ENCODE assay signal across 8 mouse cellular contexts in the genomic region with DNA sequence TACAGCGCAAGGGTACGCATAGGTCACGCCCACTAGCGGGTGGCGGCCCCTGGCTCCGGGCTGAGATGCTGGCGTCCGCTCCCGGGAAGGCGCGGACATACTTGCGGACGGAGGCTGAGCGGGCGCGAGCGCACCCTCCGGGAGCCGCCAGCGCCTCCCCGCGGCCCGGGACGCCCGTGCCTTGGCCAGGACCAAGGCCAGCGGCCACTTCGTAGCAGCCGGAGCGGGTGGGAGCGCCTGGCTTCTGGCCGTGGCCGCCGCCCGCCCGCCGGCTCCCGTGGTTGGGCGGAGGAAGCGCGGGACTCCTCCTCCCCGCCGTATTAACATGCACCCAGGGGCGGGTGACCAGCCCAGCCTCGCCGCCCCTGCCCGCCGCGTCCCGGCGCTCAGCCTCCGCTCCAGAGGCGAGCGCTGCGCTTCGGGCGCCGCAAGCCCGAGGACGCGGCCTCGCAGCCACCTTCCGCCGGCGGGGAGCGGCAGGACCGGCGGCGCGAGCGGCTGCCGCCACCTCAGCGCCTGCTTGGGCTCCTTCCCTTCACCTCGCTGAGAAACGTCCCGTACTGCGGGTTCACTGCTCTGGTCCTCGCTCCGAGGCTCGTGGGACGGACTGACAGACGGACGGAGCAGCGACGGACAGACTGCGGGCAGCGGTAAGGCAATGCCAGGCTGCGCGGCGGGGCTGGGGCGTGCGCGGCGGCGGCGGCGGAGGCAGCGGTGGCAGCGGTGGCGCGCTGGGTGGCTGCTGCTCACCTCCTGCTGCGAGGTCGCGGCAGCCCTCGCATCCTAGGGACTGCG. TPM values are rescaled to one million over a fixed set of nuclear protein-coding genes. Genes with fewer than 3 reads are reported as not detected.
A peak's percentile ranks its signal among the peaks of the same experiment; 100 is the strongest.
DNase-seq lines count a peak whose midpoint lies in the region; ATAC-seq and TF ChIP-seq lines count a peak whose summit lies in the region.

A gene (plus strand): TSS at position 53 of the 795 bp plus-strand sequence.

- peak within 1 kb of the TSS; percentile 83 for H3K4me2 ChIP-seq in intestine, embryonic 14.5 days (ENCODE audit: low read length)
- H3K4me2 ChIP-seq in midbrain, embryonic 16.5 days (ENCODE audit: low read length) = peak within 1 kb of the TSS; percentile 83

- H3K36me3 ChIP-seq in intestine, embryonic 14.5 days (ENCODE audit: control insufficient read depth, insufficient read depth, low read length) = no peaks in the 10 kb centered on the region
- H3K36me3 ChIP-seq in midbrain, embryonic 16.5 days (ENCODE audit: control insufficient read depth, insufficient read depth, low read length) = no peaks in the 10 kb centered on the region

- peak; percentile 68 for ATAC-seq in common myeloid progenitor, adult 5-6 weeks (replicated peaks; ENCODE audit: low read depth, poor library complexity, severe bottlenecking)
- peak; percentile 93 for ATAC-seq in intestine, embryonic 14.5 days (replicated peaks; ENCODE audit: low FRiP score, low TSS enrichment, low read depth)
- ATAC-seq in midbrain, embryonic 16.5 days = peak; percentile 96

- under 1% methylated on average over 90 of the region's 105 CpGs for WGBS in intestine, embryonic 14.5 days
- under 1% methylated on average over 64 of the region's 105 CpGs for WGBS in midbrain, embryonic 16.5 days

- no peak within 1 kb of the TSS for H3K27ac ChIP-seq in gastrocnemius, adult 2 months
- no peak within 1 kb of the TSS for H3K27ac ChIP-seq in intestine, embryonic 14.5 days (ENCODE audit: low read depth)
- peak within 1 kb of the TSS; percentile 92 for H3K27ac ChIP-seq in midbrain, embryonic 16.5 days (ENCODE audit: low read length)

- no peak within 1 kb of the TSS; the same call in 1 of the 2 replicates for H3K9ac ChIP-seq in intestine, embryonic 14.5 days (ENCODE audit: low read length)
- H3K9ac ChIP-seq in midbrain, embryonic 16.5 days (ENCODE audit: low read depth, low read length) = peak within 1 kb of the TSS; percentile 94

- peak; percentile 86 for DNase-seq in heart, adult 11 months
- no peak for DNase-seq in heart, postnatal 25 days (ENCODE audit: low spot score)
- DNase-seq in gastrocnemius, adult 2 months = peak; percentile 68
- peak; percentile 83 for DNase-seq in intestine, embryonic 14.5 days (ENCODE audit: low spot score)
- peak; percentile 77 to 79 for DNase-seq in left cerebral cortex, postnatal 25 days (ENCODE audit: low spot score in 2 of 2)
- DNase-seq in testis, postnatal 10 days (ENCODE audit: low spot score) = peak; percentile 87

- H3K4me1 ChIP-seq in intestine, embryonic 14.5 days (replicated peaks; ENCODE audit: control insufficient read depth, insufficient read depth, low read length) = no peaks in the 10 kb centered on the region; the same call in 1 of the 2 replicates
- peaks cover 3% of the 10 kb centered on the region for H3K4me1 ChIP-seq in midbrain, embryonic 16.5 days (ENCODE audit: control insufficient read depth, insufficient read depth, low read length)

- intact Hi-C loops in heart, postnatal 25 days (cut with DNase I) = no loop called here
- intact Hi-C loops in gastrocnemius, adult 2 months (cut with DNase I) = no loop called here
- intact Hi-C loops in left cerebral cortex, postnatal 25 days (cut with DNase I) = loop anchor here (2.0 to 10.0 kb wide), 4 partner anchors 124 to 367 kb away; no protein-coding TSS in a partner anchor

- peaks cover 30% of the 10 kb centered on the region for H3K27me3 ChIP-seq in intestine, embryonic 14.5 days (replicated peaks; ENCODE audit: control insufficient read depth, insufficient read depth, low read length)
- no peaks in the 10 kb centered on the region for H3K27me3 ChIP-seq in midbrain, embryonic 16.5 days (ENCODE audit: control insufficient read depth, insufficient read depth, low read depth, low read length)

- H3K9me3 ChIP-seq in intestine, embryonic 14.5 days (ENCODE audit: control insufficient read depth, low read length) = no peaks in the 10 kb centered on the region
- H3K9me3 ChIP-seq in midbrain, embryonic 16.5 days (replicated peaks; ENCODE audit: control insufficient read depth, low read length, poor library complexity, severe bottlenecking) = no peaks in the 10 kb centered on the region

- peak within 1 kb of the TSS; percentile 69 for H3K4me3 ChIP-seq in gastrocnemius, adult 2 months
- H3K4me3 ChIP-seq in intestine, embryonic 14.5 days (ENCODE audit: low read depth, low read length) = peak within 1 kb of the TSS; percentile 38
- H3K4me3 ChIP-seq in midbrain, embryonic 16.5 days (ENCODE audit: low read depth, low read length) = peak within 1 kb of the TSS; percentile 90

- peak; percentile 43 for TF ChIP-seq CTCF in gastrocnemius, adult 2 months (IDR thresholded peaks at IDR 0.05)

RNA-seq across cellular contexts. Expression of the gene that starts here (rescaled TPM):
- under 1 TPM; 0.28 to 0.39 TPM for total RNA-seq in heart, postnatal 25 days (2021)
- total RNA-seq in common myeloid progenitor, adult 5-6 weeks (2017) = not detected in 2 replicates
- under 1 TPM; 0.05 to 0.22 TPM for total RNA-seq in gastrocnemius, adult 2 months (2021)
- polyA plus RNA-seq in intestine, embryonic 14.5 days (2014; fragmentation: Nextera tagmentation; extraction: Ambion mirVana) = 2.9 and 3.7 TPM in 2 replicates
- 100 to 1,000 TPM; 420 to 443 TPM for total RNA-seq in left cerebral cortex, postnatal 25 days (2021)
- polyA plus RNA-seq in midbrain, embryonic 16.5 days (2015; fragmentation: Nextera tagmentation; extraction: Ambion mirVana) = 32.4 and 34.5 TPM in 2 replicates

Comparison
In these comparisons a context has a peak if more than half of its experiments do, and no peak if none do; other contexts are left out.
1. RNA of the gene that starts here (total RNA-seq): 420 to 443 TPM in left cerebral cortex, postnatal 25 days; 0.28 to 0.39 TPM in heart, postnatal 25 days, 0.05 to 0.22 TPM in gastrocnemius, adult 2 months and not detected in common myeloid progenitor, adult 5-6 weeks; every median in the first group is over 100 times any median in the second.
2. Peak in ATAC-seq in common myeloid progenitor, adult 5-6 weeks; RNA of the gene not detected or under 1 TPM.
3. Peak in DNase-seq and H3K4me3 ChIP-seq in gastrocnemius, adult 2 months; RNA of the gene not detected or under 1 TPM.
4. H3K4me3 ChIP-seq: peak in every context shown above with its lines; median percentile 90 in midbrain, embryonic 16.5 days; 69 in gastrocnemius, adult 2 months; 38 in intestine, embryonic 14.5 days.
5. Peak in every context shown above with its lines, with median percentiles within 50 percentile points of each other: ATAC-seq.